Mouse (Mus musculus): ENCODE data around the gene Gm3005.
"Not testable (repeated sequence)": the region's sequence is repeated elsewhere in the genome, so short reads cannot be mapped to it uniquely, and the experiment has no call there.

- TF ChIP-seq CHD1 (IDR thresholded peaks at IDR 0.05; ENCODE audit: low read depth, low read length); IRF4 (IDR thresholded peaks at IDR 0.05; ENCODE audit: low read depth, low read length); NELFE (IDR thresholded peaks at IDR 0.05; ENCODE audit: low read depth, low read length); POLR2A (IDR thresholded peaks at IDR 0.05; ENCODE audit: low read depth, low read length); MEF2A (IDR thresholded peaks at IDR 0.05; ENCODE audit: borderline replicate concordance, low read depth, low read length); NRF1 (IDR thresholded peaks at IDR 0.05; ENCODE audit: low read depth, low read length); CTCF (conservative IDR thresholded peaks at IDR 0.05 in 1 of 2, IDR thresholded peaks at IDR 0.05 in 1 of 2; ENCODE audit: low read depth in 2 of 2, low read length in 2 of 2); EP300 (IDR thresholded peaks at IDR 0.05; ENCODE audit: low read length): not testable (repeated sequence)
Measured at GRCm38 (mm10) chr14:3427803-3428202, at the start of gene Gm3005.

Data from CH12.LX (cell line).